Mouse (Mus musculus): ENCODE results near the gene Sgce. TPM values are rescaled to one million over a fixed set of nuclear protein-coding genes. Genes with fewer than 3 reads are reported as not detected.

The Sgce gene
- polyA plus RNA-seq, 1 experiment = 43.4 TPM

GRCm38 (mm10) chr6:4746036-4746695, 841 bp downstream of the Sgce start:
- TF ChIP-seq CTCF (IDR thresholded peaks at IDR 0.05; ENCODE audit: borderline replicate concordance, extremely low read depth, insufficient read depth, insufficient read length) (no peak), POLR2A (IDR thresholded peaks at IDR 0.05; ENCODE audit: borderline replicate concordance, extremely low read depth, insufficient read depth, insufficient read length, poor library complexity, severe bottlenecking) (no peak)
- no peak for DNase-seq (ENCODE audit: low read depth)

- TF ChIP-seq POLR2A (IDR thresholded peaks at IDR 0.05; ENCODE audit: borderline replicate concordance, extremely low read depth, insufficient read depth, insufficient read length, poor library complexity, severe bottlenecking) = no peak
- TF ChIP-seq CTCF (IDR thresholded peaks at IDR 0.05; ENCODE audit: borderline replicate concordance, extremely low read depth, insufficient read depth, insufficient read length) = no peak
Measured at GRCm38 (mm10) chr6:4740511-4740910, 6.5 kb downstream of the Sgce start.

GRCm38 (mm10) chr6:4739522-4740355, 7.3 kb downstream of the Sgce start:
- no peak for TF ChIP-seq CTCF (IDR thresholded peaks at IDR 0.05; ENCODE audit: borderline replicate concordance, extremely low read depth, insufficient read depth, insufficient read length)
- TF ChIP-seq POLR2A (IDR thresholded peaks at IDR 0.05; ENCODE audit: borderline replicate concordance, extremely low read depth, insufficient read depth, insufficient read length, poor library complexity, severe bottlenecking) = no peak
- DNase-seq (ENCODE audit: low read depth) = peak; percentile 92

More at GRCm38 (mm10) chr6:4740511-4740910, 6.5 kb downstream of the Sgce start:
- peak; percentile 91 for DNase-seq (ENCODE audit: low read depth)

GRCm38 (mm10) chr6:4738717-4739116, 8.3 kb downstream of the Sgce start:
- TF ChIP-seq CTCF (IDR thresholded peaks at IDR 0.05; ENCODE audit: borderline replicate concordance, extremely low read depth, insufficient read depth, insufficient read length) (no peak), POLR2A (IDR thresholded peaks at IDR 0.05; ENCODE audit: borderline replicate concordance, extremely low read depth, insufficient read depth, insufficient read length, poor library complexity, severe bottlenecking) (no peak)
- DNase-seq (ENCODE audit: low read depth) = no peak

- DNase-seq (ENCODE audit: low read depth) = peak; percentile 63
- TF ChIP-seq CTCF (IDR thresholded peaks at IDR 0.05; ENCODE audit: borderline replicate concordance, extremely low read depth, insufficient read depth, insufficient read length) = no peak
- TF ChIP-seq POLR2A (IDR thresholded peaks at IDR 0.05; ENCODE audit: borderline replicate concordance, extremely low read depth, insufficient read depth, insufficient read length, poor library complexity, severe bottlenecking) = no peak
Measured at GRCm38 (mm10) chr6:4738034-4738629, 8.9 kb downstream of the Sgce start.

- no peak for DNase-seq (ENCODE audit: low read depth)
- TF ChIP-seq POLR2A (IDR thresholded peaks at IDR 0.05; ENCODE audit: borderline replicate concordance, extremely low read depth, insufficient read depth, insufficient read length, poor library complexity, severe bottlenecking) = no peak
- TF ChIP-seq CTCF (IDR thresholded peaks at IDR 0.05; ENCODE audit: borderline replicate concordance, extremely low read depth, insufficient read depth, insufficient read length) = no peak
Measured at GRCm38 (mm10) chr6:4736372-4736771, 10.6 kb downstream of the Sgce start.

- TF ChIP-seq CTCF (IDR thresholded peaks at IDR 0.05; ENCODE audit: borderline replicate concordance, extremely low read depth, insufficient read depth, insufficient read length) (no peak), POLR2A (IDR thresholded peaks at IDR 0.05; ENCODE audit: borderline replicate concordance, extremely low read depth, insufficient read depth, insufficient read length, poor library complexity, severe bottlenecking) (no peak)
- no peak for DNase-seq (ENCODE audit: low read depth)
Measured at GRCm38 (mm10) chr6:4733208-4733607, 13.8 kb downstream of the Sgce start.

GRCm38 (mm10) chr6:4731675-4732074, 15.3 kb downstream of the Sgce start:
- TF ChIP-seq CTCF (IDR thresholded peaks at IDR 0.05; ENCODE audit: borderline replicate concordance, extremely low read depth, insufficient read depth, insufficient read length) = no peak
- TF ChIP-seq POLR2A (IDR thresholded peaks at IDR 0.05; ENCODE audit: borderline replicate concordance, extremely low read depth, insufficient read depth, insufficient read length, poor library complexity, severe bottlenecking) = no peak
- no peak for DNase-seq (ENCODE audit: low read depth)

- TF ChIP-seq CTCF (IDR thresholded peaks at IDR 0.05; ENCODE audit: borderline replicate concordance, extremely low read depth, insufficient read depth, insufficient read length) (no peak), POLR2A (IDR thresholded peaks at IDR 0.05; ENCODE audit: borderline replicate concordance, extremely low read depth, insufficient read depth, insufficient read length, poor library complexity, severe bottlenecking) (no peak)
- no peak for DNase-seq (ENCODE audit: low read depth)
Measured at GRCm38 (mm10) chr6:4728305-4728704, 18.7 kb downstream of the Sgce start.

- no peak for TF ChIP-seq POLR2A (IDR thresholded peaks at IDR 0.05; ENCODE audit: borderline replicate concordance, extremely low read depth, insufficient read depth, insufficient read length, poor library complexity, severe bottlenecking)
- no peak for TF ChIP-seq CTCF (IDR thresholded peaks at IDR 0.05; ENCODE audit: borderline replicate concordance, extremely low read depth, insufficient read depth, insufficient read length)
- DNase-seq (ENCODE audit: low read depth) = peak; percentile 58
Measured at GRCm38 (mm10) chr6:4723998-4724757, 22.8 kb downstream of the Sgce start.

GRCm38 (mm10) chr6:4722739-4723138, 24.3 kb downstream of the Sgce start:
- no peak for DNase-seq (ENCODE audit: low read depth)
- no peak for TF ChIP-seq CTCF (IDR thresholded peaks at IDR 0.05; ENCODE audit: borderline replicate concordance, extremely low read depth, insufficient read depth, insufficient read length)
- no peak for TF ChIP-seq POLR2A (IDR thresholded peaks at IDR 0.05; ENCODE audit: borderline replicate concordance, extremely low read depth, insufficient read depth, insufficient read length, poor library complexity, severe bottlenecking)

All from brain, embryonic 14.5 days (tissue).